Comparison of ENCODE assay signal across 9 mouse cellular contexts in the genomic region with DNA sequence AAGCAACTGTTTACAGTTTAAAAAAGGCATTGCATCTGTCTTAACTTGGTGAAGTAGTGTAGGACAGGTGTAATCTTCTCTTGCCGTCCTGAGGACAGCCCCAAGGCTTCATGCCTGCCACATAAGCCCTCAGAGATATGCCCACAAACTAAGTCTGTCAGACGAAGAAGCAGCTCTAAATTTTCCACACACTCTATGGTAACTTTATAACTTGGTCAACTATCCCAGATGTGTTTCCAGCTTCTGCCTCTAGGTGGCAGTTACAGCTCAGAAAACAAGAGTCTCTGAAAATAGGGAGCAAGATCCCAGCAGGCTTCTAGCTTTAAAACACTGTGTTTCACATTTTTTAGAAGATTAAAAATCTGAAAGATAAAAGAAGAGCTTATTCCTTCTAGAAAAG.
DNase-seq lines count a peak whose midpoint lies in the region; ATAC-seq and TF ChIP-seq lines count a peak whose summit lies in the region.
"Had no signal": no experiment of that assay in that cellular context is flagged by ENCODE, and none has a peak within 500 bp of the region (broad histone marks: within the 10 kb centered on the region; RNA-seq: fewer than 3 reads in every experiment).

No protein-coding gene starts in this region.

- WGBS in heart, adult 2 months: 24% methylated on average over 2 of the region's 2 CpGs
- 41% methylated on average over 2 of the region's 2 CpGs for WGBS in lung, postnatal 0 days

- no peak overlapping the region for H3K27ac ChIP-seq in heart, adult 2 months
- no peak overlapping the region for H3K27ac ChIP-seq in lung, postnatal 0 days (ENCODE audit: low read length)
- H3K27ac ChIP-seq: limb, embryonic 12.5 days had no signal

- no peaks in the 10 kb centered on the region for H3K27me3 ChIP-seq in heart, adult 2 months (ENCODE audit: control insufficient read depth, insufficient read depth, low read length)
- H3K27me3 ChIP-seq in lung, postnatal 0 days (replicated peaks; ENCODE audit: insufficient read depth, low read length): no peaks in the 10 kb centered on the region
- H3K27me3 ChIP-seq: limb, embryonic 12.5 days had no signal

- TF ChIP-seq CTCF in heart, adult 2 months (IDR thresholded peaks at IDR 0.05): peak; percentile 99
- peak; percentile 86 for TF ChIP-seq CTCF in lung, postnatal 0 days (IDR thresholded peaks at IDR 0.05)

- no peaks in the 10 kb centered on the region for H3K36me3 ChIP-seq in heart, adult 2 months (ENCODE audit: control insufficient read depth, insufficient read depth, low read length)
- H3K36me3 ChIP-seq in lung, postnatal 0 days (ENCODE audit: insufficient read depth, low read length): no peaks in the 10 kb centered on the region; the same call in 1 of the 2 replicates

- no peak overlapping the region for H3K4me3 ChIP-seq in heart, adult 2 months
- H3K4me3 ChIP-seq in lung, postnatal 0 days (ENCODE audit: low read depth, low read length): no peak overlapping the region
- H3K4me3 ChIP-seq: limb, embryonic 12.5 days had no signal

- H3K4me2 ChIP-seq in lung, postnatal 0 days (replicated peaks; ENCODE audit: low read depth, low read length): no peak overlapping the region
- H3K4me2 ChIP-seq: limb, embryonic 12.5 days had no signal

- no peaks in the 10 kb centered on the region for H3K9me3 ChIP-seq in lung, postnatal 0 days (ENCODE audit: low read length)
- H3K9me3 ChIP-seq: limb, embryonic 12.5 days had no signal

- intact Hi-C loops in heart, adult 2 months (cut with DNase I): loop anchor here (1.0 to 5.0 kb wide), 3 partner anchors 57 to 241 kb away; partner anchors contain the start of gene Adgra3
- intact Hi-C loops in heart, postnatal 25 days (cut with DNase I): loop anchor here (1.0 to 5.0 kb wide), 3 partner anchors 56 to 240 kb away; partner anchors contain the start of gene Adgra3
- intact Hi-C loops in heart, postnatal 36 days (cut with DNase I): loop anchor here (1.0 to 5.0 kb wide), 4 partner anchors 55 to 501 kb away; partner anchors contain the start of gene Adgra3

- DNase-seq in heart, adult 2 months: peak; percentile 36 to 53
- no peak for DNase-seq in heart, postnatal 25 days (ENCODE audit: low spot score)
- peak; percentile 83 for DNase-seq in adrenal gland, postnatal 10 days
- peak; percentile 51 for DNase-seq in embryo, embryonic 11.5 days (ENCODE audit: low read depth, low spot score)
- DNase-seq in heart, postnatal 36 days: peak; percentile 66 to 74
- peak; percentile 81 for DNase-seq in layer of hippocampus, adult 9-10 months (ENCODE audit: low spot score)
- peak; percentile 76 for DNase-seq in lung, postnatal 0 days (ENCODE audit: low spot score)
- DNase-seq in right cerebral cortex, postnatal 36 days (ENCODE audit: low spot score in 2 of 2): peak; percentile 53 to 60

- H3K79me2 ChIP-seq in heart, adult 2 months (replicated peaks; ENCODE audit: control insufficient read depth, insufficient read depth, low read length): no peaks in the 10 kb centered on the region

- ATAC-seq in lung, postnatal 0 days: no peak

- TF ChIP-seq POLR2A in heart, adult 2 months (IDR thresholded peaks at IDR 0.05; ENCODE audit: insufficient read depth, low read depth, low read length): no peak

- H3K4me1 ChIP-seq in heart, adult 2 months (ENCODE audit: control insufficient read depth, insufficient read depth, low read length): no peaks in the 10 kb centered on the region; the same call in 1 of the 2 replicates
- H3K4me1 ChIP-seq in lung, postnatal 0 days (ENCODE audit: insufficient read depth, low read depth, low read length): no peaks in the 10 kb centered on the region

- TF ChIP-seq EP300 in heart, adult 2 months (IDR thresholded peaks at IDR 0.05; ENCODE audit: insufficient read depth, low read depth, low read length): no peak
- no peak for TF ChIP-seq EP300 in lung, postnatal 0 days (IDR thresholded peaks at IDR 0.05)

- H3K9ac ChIP-seq in heart, adult 2 months (ENCODE audit: low read depth, low read length): no peak overlapping the region
- H3K9ac ChIP-seq in lung, postnatal 0 days (replicated peaks; ENCODE audit: low read depth): no peak overlapping the region
- H3K9ac ChIP-seq: limb, embryonic 12.5 days had no signal
